Mouse (Mus musculus): ENCODE measurements around the gene Gm9747. TPM values are rescaled to one million over a fixed set of nuclear protein-coding genes. Genes with fewer than 3 reads are reported as not detected.

Gene Gm9747
- total RNA-seq (2023): not detected

GRCm38 (mm10) chr1:82232812-82233211 is at the start of gene Gm9747:
TSS of gene Gm9747 (plus strand) at chr1:82233112.

Other genes starting within 250 kb of the Gm9747 start
- gene Irs1, start 58.3 kb downstream of the Gm9747 start, total RNA-seq (2023): 0.18 TPM
- 18.6 TPM for gene Rhbdd1, start 83.3 kb downstream of the Gm9747 start, total RNA-seq (2023)

All from CD8-positive naive resting alpha-beta T cell, adult 57 days (primary cell).